Mouse (Mus musculus): ENCODE results near the gene Rpl9-ps1.

Rpl9-ps1 gene

DNA sequence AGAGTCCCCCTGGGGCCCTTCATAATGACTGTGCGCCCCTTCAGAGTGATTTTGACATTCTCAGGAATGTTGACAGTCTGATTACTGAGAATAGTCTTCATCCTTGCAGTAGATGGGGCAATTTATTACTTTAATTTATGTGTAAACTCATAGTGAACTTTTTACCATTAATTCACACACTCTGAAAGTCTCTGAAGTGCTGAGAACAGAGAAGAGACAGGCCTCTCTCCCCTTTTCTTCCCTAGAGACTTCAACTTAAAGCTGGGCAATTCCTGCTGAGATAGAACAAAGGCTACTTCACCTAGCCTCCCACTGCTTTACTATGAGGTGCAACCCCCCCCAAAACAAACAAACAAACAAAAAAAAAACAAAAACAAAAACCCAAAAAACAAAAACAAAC is at the start of gene Rpl9-ps1:
Gene Rpl9-ps1 (minus strand): TSS at position 101 of the 400 bp plus-strand sequence.
- in situ Hi-C loops (cut with MboI, MseI): no loop called here

DNA sequence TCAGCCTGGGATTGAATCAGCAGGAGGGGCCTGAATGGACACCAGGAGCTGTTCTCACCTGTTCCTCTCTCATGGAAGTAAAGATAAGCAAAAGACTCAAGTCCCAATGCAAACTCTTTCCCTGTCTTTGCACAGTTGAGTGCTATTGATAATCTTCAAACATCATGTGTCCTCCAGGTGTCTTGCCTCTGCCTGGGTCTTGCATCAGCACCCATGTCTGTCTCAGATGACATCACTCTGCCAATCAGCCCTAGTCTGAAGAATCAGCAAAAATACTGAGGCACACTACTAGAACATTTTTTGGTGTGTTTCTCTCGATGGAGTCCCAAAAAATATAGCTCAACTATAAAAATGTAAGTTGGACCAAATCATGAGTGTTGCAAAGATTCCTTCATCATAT is 46.6 kb upstream of the Rpl9-ps1 start:
- in situ Hi-C loops (cut with MboI, MseI): loop anchor here (10.0 kb wide), 1 partner anchor 1047 kb away; no protein-coding TSS in a partner anchor

DNA sequence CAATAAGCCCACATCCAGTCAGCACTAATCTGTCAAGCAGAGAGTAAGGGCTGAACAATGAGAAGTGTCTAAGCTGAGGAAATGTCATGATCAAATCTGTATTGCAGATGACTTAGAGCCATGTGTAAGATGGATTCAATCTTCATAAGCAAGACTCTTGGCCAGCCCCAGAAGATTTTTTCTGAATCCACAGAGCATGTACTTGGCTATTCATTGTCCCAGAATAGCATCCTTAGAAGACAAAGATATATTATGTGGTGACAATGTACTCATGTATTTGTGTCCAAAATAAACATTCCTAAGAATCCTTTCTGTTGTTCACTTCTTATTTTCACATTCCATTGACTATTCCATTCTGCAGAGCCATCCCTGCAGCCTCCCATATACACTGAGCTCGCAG is 44.5 kb upstream of the Rpl9-ps1 start:
- in situ Hi-C loops (cut with MboI, MseI): loop anchor here (10.0 kb wide), 1 partner anchor 1045 kb away; no protein-coding TSS in a partner anchor

DNA sequence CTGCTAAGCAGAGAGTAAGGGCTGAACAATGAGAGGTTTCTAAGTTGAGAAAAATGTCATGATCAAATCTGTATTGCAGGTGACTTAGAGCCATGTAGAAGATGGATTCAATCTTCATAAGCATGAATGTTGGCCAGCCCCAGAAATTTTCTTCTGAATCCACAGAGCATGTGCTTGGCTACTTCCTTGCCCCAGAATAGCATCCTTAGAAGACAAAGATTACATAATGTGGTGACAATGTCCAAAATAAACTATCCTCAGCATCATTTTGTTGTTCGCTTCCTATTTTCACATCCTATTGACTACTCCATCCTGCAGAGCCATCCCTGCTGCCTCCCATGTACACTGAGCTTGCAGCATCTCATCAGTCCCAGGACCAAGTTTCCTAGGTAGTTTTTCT is 30.2 kb upstream of the Rpl9-ps1 start:
- in situ Hi-C loops (cut with MboI, MseI): loop anchor here (10.0 kb wide), 1 partner anchor 291 kb away; no protein-coding TSS in a partner anchor

DNA sequence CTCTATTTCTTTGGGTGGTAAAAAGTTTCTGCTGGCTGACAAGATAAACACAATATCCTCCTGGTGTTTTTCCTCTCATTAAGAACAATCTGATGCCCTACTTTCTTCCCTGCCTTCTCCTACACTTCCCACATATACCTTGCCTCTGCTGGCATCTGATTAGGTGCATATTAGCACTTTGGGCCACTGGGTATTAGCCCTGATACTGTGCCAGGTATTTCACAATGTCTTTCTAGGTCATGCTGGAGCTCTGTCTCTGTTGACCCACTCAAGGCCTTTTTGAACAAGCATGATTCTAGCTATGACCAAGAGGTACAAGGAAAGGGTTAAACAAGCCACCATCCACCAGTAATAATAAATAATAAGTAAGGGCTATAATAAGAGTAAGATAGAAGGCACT is 26.3 kb upstream of the Rpl9-ps1 start:
- in situ Hi-C loops (cut with MboI, MseI): loop anchor here (10.0 kb wide), 1 partner anchor 287 kb away; no protein-coding TSS in a partner anchor

DNA sequence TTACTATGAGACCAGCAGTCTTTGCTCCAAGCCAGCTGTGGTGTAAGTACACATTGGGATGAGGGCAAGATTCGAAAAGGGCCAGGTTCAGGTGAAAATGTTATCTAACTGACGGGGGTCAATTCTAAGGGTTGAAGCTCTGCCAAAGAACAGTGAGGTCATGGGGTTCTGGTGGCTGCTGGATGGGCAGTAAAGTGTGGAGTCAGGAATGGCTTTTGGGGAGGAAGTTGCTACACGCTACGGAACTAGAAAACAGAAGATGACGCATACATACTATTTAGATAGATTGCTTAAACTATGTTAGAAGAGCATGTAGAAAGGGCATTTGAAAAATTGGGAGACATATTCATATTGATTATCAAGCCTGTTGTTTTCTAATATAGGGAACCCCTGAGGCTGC is 18.1 kb upstream of the Rpl9-ps1 start:
- in situ Hi-C loops (cut with MboI, MseI): no loop called here

DNA sequence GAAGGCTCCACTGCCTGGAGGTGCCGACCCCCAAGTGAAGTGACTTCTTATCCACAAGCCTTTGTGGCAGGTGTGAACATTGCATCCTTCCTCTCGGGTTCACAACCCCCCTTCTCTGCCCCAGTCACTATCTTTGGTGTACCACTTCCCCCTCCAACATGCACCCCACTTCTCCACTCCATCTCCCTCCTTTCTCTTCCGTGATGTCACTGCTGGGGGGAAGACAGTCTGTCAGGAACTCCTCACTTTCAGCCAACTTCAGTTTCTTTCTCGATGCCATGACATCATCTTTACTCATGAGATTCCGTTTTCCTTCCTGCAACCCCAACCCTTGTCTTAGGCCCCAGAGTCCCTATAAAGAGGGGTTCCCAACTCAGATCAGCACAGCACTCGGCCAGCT is 16.8 kb upstream of the Rpl9-ps1 start, which contains the start of gene Ccl4:
Gene Ccl4 (plus strand): TSS at position 381 of the 400 bp plus-strand sequence.
- in situ Hi-C loops (cut with MboI, MseI): no loop called here

DNA sequence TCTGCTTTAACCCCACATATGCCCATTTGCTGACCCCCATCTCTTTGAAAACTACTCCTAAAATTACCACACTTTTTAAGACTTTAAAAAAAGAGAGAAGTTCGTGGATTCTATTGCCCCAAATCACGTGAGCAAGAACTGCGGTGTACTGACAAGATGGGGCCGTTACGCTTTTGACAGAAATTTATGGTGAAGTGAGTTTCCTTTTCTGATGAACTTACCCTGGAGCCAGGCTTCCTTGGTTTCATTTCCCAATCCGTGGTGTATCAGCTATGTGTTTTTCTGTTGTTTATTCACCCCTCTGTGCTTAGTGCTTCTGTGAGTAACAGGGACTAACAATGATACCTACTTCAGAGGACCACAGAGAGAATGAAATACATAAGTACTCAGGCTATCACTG is 13.4 kb upstream of the Rpl9-ps1 start:
- in situ Hi-C loops (cut with MboI, MseI): no loop called here

DNA sequence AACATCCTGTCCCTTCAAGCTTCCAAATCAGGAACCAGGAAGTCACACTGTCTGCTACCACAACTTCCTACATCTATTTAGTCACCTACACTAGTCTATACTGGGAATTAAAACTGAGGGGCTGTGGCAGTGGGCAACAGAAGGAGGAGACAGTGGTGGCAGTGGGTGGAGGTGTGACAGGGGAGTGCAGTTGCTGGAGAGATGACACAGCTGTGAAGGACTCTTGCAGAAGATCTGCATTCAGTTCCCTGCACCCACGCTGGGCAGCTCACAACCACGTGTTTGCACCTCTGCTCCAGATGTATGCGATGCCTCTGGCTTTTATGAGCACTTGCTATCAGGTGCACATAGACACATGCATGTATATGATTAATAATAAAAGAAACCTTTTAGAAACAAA is 12.1 kb upstream of the Rpl9-ps1 start:
- in situ Hi-C loops (cut with MboI, MseI): no loop called here

DNA sequence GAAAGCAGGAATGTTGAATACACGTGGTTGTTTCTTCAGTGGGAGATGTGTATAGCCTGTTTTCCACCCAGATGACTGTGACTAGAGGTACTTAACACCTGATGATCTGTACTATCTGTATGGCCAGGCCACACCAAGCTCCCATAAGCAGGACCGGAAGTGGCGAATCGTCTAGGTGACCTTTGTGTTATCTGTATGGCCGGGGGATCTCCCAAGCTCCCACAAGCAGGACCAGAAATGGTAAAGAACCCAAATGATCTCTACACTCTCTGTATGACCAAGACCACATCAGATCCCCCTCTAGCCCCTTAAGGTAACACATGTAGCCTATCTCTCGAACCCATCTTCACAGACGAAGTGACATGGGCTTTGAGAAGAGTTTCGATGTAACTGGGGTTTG is 9.2 kb upstream of the Rpl9-ps1 start:
- in situ Hi-C loops (cut with MboI, MseI): no loop called here

DNA sequence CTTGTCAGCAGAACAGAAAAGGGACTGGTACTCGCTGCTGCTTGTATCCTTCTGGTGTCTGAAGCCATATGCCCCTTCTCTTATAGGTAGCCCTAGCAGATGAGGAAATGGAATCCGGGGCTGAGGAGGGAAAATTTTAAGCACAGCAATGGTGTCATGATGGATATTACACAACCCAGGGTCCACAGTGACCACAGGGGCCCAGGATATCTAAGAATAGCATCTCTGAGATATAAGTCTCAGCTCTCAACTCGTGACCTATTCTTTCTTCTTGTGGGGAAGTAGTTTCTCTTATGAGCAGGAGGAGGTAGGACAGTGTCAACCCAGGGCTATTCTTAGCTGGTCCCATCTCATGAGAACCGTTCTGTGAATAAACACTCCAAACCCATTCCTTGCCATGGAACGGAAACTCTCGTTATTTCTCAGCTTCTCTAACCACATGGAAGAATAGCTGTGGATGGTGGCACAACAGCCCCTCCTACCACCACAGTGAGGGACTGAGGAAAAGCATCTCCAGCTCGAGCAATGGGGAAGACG is 4.0 kb upstream of the Rpl9-ps1 start, which contains the start of gene Ccl3:
Gene Ccl3 (minus strand): TSS at position 51 of the 537 bp plus-strand sequence.
- in situ Hi-C loops (cut with MboI, MseI): no loop called here

DNA sequence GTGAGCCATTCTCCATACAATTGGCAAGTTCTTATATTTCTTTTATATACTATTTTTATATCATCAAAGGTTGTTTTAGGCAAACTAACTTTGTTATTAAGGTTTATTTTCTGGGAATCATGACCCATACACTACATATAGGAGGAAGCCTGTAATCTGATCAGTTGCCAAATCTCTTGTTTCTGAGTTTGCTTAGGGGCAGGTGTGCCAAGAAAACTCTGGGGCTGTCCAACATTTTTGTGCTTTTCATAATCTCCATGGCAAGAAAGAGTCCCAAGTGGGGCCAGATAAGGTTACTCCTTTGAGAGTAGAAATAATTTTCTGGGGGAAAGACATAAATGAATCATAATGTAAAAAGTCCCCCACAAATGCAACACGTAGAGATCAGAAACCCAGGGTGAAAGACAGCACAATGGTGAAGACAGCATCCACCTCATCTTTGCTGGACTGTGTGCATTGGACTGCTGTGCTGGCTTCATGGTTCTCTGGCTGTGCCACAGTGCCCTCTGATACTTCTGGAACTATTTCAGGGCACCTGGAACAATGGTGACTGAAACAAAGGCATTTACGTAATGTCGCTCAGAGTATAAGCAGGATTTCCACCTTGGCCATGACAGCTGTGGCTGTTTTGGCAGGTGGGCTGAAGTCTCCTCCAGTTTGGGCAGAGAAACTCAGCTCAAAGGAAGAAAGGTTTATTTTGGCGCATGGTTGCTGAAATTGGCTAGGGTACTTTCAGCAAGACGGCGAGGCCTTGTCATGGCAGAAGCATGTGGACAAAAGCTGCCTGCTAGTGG is 1.1 kb upstream of the Rpl9-ps1 start:
- in situ Hi-C loops (cut with MboI, MseI): no loop called here

DNA sequence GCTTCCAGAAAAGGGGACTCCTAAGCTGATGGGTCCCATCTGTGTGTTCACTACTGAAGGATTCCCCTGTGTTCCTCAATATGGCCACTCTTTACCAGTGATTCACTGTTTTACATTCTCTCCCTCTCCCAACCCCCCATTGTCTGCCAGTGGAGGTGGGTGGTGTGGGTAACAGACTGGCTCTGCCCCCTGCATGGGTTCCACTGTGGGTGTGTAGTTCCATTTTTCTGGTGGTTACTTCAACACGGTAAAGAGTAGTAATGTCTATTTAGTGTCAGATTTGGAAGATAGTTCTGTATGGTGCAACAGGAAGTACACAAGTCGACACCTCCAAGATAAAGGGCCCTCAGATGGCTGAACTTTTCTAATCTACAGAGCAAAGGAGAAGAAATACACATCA is 4.2 kb downstream of the Rpl9-ps1 start:
- in situ Hi-C loops (cut with MboI, MseI): no loop called here

DNA sequence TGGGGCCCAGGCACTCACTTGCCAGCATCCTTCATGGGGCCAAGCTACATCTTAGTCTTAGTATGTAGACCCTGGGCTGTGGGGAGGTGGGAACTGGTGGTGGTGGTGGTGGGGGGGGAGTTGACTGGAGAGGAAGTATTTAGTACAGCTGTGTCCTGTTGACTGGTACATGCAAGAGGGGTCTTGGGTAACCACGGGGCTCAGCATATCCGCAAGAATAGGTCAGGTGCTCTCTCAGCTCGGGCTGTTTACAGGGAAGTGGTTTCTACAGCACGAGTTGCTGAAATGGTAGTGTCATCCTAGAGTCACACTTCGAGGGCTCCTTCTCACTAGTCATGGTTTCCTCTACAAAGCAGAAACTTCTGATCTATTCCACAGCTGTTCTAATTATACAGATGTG is 5.3 kb downstream of the Rpl9-ps1 start:
- in situ Hi-C loops (cut with MboI, MseI): no loop called here

DNA sequence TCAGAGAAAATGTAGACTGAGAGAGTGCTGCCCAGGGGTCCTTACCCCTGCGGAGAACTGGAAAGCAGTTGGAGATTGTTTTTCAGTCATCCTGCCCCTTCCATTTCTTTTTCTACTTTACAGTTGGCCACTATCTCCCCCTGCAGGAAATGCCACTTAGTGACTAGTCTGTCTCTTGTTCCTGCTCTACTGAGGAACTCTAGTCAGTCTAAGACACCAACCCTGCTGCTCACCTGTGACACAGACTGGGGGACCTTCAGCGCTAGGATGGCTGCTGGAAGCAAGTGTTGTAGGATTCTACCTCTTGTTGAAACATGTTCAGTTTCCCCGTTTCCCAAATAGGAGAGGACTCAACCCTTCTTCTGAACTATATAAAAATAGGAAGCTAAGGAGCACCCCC is 5.9 kb downstream of the Rpl9-ps1 start:
- in situ Hi-C loops (cut with MboI, MseI): loop anchor here (10.0 kb wide), 1 partner anchor 95 kb away; no protein-coding TSS in a partner anchor

DNA sequence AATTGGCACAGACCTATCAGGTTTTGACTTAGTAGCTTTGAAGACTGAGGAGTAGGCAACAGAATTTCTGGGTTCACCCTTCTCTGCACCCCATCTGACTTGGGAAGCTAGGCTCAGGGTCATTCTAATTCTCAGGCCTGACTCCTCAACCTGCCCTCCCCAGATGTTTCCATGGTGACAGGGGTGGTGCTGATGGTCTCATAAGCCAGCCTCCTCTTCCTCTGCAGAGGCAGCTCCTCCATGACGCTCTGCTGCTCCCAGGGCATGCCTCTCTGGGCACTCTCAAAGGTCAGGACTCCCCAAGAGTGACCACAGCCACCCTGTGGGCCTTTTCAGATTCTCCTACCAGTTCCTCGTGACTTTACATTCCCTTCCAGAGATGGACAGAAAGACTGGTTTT is 6.5 kb downstream of the Rpl9-ps1 start:
- in situ Hi-C loops (cut with MboI, MseI): loop anchor here (10.0 kb wide), 1 partner anchor 96 kb away; no protein-coding TSS in a partner anchor

DNA sequence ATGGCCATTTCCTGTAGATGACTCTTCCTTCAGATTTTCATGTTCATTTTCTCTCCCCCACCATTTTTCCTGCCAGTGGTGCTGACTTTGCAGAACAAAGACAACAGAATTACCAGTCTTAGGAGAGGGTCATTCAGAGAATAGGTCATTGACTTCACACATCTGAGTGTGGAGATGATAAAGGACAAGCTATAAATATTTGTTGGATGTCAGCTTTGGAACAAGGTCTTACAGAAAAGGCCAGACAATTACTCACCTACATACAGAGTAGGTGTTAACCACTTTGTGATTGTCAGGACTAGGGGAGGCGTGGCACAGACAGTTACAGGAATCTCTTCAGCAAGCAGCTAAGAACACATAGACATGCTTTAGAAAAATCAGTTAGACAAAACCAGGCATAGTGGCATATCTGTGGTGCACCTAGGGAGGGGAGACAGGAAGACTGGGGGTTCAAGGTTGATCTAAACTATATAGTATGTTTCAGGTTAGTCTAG is 8.6 kb downstream of the Rpl9-ps1 start:
- in situ Hi-C loops (cut with MboI, MseI): loop anchor here (10.0 kb wide), 1 partner anchor 98 kb away; no protein-coding TSS in a partner anchor

DNA sequence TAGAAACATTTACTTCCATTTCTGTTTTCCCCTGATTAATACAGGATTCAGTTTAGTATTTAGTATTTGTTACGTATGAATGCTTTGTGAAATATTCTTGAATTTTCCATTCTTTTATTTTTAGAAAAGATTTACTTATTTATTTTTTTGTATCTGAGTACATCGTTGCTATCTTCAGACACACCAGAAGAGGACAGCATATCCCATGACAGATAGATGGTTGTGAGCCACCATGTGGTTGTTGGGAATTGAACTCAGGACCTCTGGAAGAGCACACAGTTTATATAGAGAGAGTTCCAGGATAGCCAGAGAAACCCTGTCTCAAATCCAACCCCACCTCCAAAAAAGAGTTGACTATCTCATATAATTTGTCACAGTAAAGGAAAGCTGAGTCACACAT is 10.5 kb downstream of the Rpl9-ps1 start:
- in situ Hi-C loops (cut with MboI, MseI): loop anchor here (10.0 kb wide), 1 partner anchor 100 kb away; no protein-coding TSS in a partner anchor

DNA sequence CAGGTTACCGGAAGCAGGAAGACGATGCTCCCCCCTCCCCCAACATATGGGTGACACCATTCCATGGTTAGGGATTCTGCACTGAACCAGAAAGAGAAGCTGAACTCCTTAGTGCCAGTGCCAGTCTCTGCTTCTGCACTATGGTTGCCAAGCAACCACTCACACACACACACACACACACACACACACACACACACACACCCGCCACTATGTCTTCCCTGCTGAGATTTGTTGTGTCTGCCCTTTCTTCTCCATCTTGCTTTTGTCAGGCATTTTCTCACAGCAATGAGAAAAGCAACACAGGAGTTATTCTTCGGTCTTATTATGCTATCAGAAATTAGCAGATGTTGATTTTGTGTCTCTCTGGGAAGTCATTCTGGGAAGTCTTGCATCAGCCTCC is 11.0 kb downstream of the Rpl9-ps1 start:
- in situ Hi-C loops (cut with MboI, MseI): loop anchor here (10.0 kb wide), 1 partner anchor 100 kb away; no protein-coding TSS in a partner anchor

DNA sequence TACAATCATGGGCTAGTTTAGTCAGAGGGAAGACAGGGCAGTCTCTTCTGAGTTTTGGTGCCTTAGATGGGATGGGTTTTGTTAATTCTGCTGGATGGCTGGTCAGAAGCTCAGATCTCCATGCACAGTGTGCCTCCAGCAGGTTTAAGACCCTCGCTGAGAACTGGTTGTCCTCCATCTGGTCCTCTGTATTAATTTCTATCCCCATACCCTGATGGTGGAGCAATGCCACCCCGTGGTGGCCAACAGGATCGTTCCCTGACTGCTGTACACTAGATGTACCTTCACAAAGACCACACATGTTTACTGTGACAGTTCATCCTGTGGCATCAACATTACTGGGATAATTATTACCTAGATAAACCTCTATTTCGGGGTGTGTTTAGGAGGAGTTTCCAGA is 12.7 kb downstream of the Rpl9-ps1 start:
- in situ Hi-C loops (cut with MboI, MseI): loop anchor here (10.0 kb wide), 1 partner anchor 102 kb away; no protein-coding TSS in a partner anchor

DNA sequence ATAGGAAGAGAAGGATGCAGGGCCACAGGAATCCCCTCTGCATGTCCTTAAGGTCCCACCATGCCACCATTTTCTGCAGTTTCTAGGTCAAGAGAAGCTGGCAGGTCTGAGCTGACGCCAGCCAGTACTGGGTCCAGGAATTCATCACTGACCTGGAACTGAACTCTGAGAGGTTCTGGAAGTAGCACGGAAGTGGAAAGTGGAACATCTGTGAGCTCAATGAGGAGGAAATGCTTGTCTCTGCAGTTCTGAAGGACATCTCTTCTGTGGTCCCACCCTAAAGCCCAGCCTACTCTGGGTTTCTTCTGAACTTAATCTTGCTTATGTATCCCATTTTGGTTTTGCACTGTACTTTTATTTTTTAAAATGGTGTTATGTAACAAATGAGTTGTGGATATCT is 14.4 kb downstream of the Rpl9-ps1 start:
- in situ Hi-C loops (cut with MboI, MseI): loop anchor here (10.0 kb wide), 1 partner anchor 104 kb away; no protein-coding TSS in a partner anchor

DNA sequence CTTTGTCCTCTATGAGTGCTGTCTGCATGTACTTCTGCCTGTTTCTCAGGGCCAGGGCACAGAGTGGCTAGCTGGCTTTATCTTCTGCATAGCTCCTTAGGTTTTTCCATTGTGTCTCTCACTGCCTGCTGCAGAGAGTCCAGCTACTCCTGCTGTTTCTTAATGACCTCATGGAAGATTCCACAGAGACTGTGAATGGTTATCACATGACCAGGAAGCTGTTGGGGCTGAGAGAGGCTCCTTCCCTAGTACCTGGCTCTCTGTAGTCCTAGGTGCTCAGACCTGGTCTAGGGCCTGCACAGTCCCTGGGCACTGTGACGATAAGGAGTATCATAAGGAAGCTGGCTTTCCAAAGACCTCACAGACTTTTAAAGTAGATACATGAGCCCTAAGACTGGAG is 14.8 kb downstream of the Rpl9-ps1 start:
- in situ Hi-C loops (cut with MboI, MseI): loop anchor here (10.0 kb wide), 1 partner anchor 104 kb away; no protein-coding TSS in a partner anchor

Data from T-helper 1 cell (primary cell).